Mouse (Mus musculus) splenic B cell, adult 2 months (primary cell): Measurements from ENCODE around the gene Drd5.

Experiments used
- DNase-seq: peaks from one replicate; pipeline ENCODE4 v3.0.0-alpha.2; 2011; ENCODE audit warnings: low read depth, low spot score
- H3K27me3 ChIP-seq: 2 replicates; pipeline ENCODE4 v1.6.1; 2012; ENCODE audit warnings: mild to moderate bottlenecking, low read length, moderate library complexity, mixed read lengths; ENCODE audit not compliant: control insufficient read depth, poor library complexity, insufficient read depth, severe bottlenecking
- H3K36me3 ChIP-seq: 2 replicates; pipeline ENCODE4 v1.6.1; 2012; ENCODE audit warnings: mild to moderate bottlenecking, low read length, moderate library complexity, mixed read lengths; ENCODE audit not compliant: control insufficient read depth, poor library complexity, insufficient read depth, severe bottlenecking

Drd5 gene

DNA sequence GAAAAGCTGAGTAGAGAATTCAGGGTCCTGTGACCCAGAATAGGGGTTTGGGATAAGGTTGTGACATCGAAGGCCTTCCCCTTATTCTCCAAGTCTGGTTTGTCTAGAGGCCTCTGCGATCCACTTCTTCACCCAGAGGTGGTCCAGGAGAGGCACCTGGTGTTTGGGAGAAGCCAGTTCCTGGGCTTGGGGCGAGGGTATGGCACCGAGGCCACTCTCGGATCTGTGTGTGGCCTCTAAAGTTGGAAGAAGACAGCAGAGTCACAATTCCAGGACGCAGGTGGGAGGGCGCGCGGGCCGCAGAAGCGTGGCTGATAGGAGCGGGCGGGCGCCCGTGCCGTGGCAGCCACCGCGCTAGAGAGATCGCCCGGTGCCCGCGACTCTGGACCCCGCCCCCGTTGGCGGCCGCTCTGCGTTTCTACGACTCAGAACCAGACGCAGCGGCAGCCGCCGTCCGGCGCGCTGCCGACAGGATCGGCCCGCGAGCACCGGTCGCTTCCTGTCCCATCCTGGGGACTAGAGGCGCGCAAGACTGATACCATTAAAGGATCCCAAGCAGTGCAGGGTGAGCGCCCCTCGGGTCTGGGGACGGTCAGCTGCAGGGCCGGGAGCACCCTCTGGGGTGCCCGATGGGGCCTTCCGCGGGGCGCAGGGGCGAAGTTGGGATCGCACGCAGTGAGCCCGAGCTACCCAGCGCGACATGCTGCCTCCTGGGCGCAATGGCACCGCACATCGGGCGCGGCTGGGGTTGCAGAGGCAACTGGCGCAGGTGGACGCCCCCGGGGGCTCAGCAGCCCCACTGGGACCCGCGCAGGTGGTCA is at the start of gene Drd5:
Gene Drd5 (plus strand): TSS at position 402 of the 821 bp plus-strand sequence.
- DNase-seq, result peak; percentile 1
- Histone ChIP-seq H3K36me3 (no peaks in the 10 kb centered on the region), H3K27me3 (no peaks in the 10 kb centered on the region; the same call in 1 of the 2 replicates)

DNA sequence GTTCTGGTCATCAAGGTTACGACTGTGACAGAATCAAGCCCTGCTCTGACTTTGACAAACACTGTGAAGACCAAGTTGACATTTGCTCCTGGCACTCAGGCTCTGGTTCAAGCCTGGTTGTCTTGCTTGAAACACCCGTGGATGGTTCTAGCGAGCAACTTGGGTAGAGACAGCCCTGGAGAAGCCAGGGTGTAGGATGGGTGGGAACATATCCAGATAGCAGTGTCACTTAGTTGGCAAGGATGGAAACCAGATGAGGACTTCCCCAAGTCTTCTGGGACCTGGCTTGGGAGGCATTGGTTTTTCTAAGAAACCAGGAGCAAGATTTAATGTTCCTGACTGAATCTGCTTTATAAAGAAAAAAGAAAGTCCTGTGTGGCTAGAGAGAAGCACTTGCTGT is 48.2 kb upstream of the Drd5 start:
- no peaks in the 10 kb centered on the region; the same call in 1 of the 2 replicates for H3K36me3 ChIP-seq
- H3K27me3 ChIP-seq, result no peaks in the 10 kb centered on the region
- no peak for DNase-seq

DNA sequence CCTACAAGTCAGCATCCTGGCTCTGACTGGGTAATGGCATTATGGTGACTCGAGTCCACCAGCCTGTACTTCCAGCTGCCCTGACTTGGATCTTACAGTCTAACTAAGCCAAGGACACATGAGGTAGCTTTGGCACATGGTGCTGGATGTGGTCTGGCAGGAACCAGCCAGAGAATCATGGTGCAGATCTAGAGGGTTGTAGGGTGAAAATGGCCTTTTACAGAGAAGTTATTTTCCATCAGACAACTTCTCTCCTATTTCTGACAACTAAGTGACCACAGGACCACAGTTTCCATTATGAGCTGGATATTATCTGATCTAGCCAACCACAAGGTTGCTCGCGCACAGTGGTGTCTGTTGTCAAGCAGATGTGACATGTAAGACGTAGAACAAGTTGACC is 45.3 kb upstream of the Drd5 start:
- Histone ChIP-seq H3K27me3 (no peaks in the 10 kb centered on the region), H3K36me3 (no peaks in the 10 kb centered on the region)
- DNase-seq, result no peak

DNA sequence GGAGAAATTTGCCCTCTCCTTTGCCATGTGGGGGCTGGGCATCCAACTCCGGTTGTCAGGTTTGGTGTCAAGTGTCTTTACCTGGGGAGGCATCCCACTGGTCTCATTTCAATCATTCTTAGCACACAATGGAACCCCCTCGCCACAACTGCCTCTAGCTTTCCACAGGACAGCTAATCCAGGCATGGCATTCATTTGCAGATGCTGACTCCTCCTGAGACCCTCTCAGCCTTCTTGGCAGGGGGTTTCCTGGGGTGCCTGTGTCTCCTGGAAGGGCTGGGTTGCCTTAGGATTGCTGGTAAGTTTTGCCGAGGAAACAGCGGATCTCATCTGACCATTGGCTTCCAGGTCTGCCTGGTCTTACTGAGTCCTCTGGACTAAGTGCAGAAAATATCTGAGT is 43.4 kb upstream of the Drd5 start, which contains the start of gene Otop1:
Gene Otop1 (plus strand): TSS at position 202 of the 400 bp plus-strand sequence.
- H3K27me3 ChIP-seq, result no peaks in the 10 kb centered on the region
- H3K36me3 ChIP-seq, result no peaks in the 10 kb centered on the region
- DNase-seq, result no peak

DNA sequence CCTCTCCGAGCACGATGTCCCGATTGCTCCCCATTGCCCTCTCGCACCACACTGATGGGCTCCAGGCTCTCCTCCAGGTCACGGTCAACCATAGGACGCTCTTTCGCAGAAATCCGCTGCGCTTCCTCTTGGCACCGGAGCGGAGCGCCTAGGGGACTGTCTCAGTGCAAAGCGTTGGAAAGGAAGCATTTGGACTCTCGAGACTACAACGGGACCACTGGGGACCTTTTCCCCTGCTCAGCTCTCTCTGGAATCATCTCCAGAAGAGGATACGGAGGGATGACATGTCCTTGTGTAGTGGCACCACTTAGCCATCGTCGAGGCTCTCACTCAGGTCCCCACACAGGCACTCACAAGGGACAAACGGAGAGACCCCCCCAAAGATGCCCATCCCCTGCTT is 42.7 kb upstream of the Drd5 start:
- Histone ChIP-seq H3K27me3 (no peaks in the 10 kb centered on the region), H3K36me3 (no peaks in the 10 kb centered on the region)
- no peak for DNase-seq

DNA sequence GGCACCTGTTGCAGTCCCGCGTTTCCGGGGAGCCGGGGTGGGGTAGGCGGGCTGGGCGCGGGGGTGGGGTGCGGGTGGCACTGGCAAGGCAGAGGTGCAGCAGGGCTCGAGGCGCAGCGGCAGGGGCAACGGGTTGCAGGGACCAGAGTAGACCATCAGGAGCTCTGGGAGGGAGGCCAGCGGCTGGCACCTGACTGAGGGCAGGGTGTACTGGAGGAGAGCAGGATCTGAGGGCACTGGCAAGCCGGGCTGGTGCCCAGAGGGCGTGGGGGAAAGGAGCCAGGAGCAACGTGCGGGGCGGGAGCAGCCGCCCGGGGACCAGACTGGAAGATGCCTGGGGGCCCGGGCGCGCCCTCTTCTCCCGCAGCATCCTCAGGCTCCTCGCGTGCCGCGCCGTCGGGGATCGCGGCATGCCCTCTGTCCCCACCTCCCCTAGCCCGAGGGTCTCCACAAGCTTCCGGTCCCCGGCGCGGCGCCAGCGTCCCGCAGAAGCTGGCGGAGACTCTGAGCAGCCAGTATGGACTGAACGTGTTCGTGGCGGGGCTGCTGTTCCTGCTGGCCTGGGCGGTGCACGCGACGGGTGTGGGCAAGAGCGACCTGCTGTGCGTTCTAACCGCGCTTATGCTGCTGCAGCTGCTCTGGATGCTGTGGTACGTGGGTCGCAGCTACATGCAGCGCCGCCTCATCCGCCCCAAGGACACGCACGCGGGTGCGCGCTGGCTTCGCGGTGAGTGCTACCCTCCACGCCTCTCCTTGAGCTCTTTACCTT is 41.9 kb upstream of the Drd5 start:
- DNase-seq, result no peak
- no peaks in the 10 kb centered on the region for H3K36me3 ChIP-seq

DNA sequence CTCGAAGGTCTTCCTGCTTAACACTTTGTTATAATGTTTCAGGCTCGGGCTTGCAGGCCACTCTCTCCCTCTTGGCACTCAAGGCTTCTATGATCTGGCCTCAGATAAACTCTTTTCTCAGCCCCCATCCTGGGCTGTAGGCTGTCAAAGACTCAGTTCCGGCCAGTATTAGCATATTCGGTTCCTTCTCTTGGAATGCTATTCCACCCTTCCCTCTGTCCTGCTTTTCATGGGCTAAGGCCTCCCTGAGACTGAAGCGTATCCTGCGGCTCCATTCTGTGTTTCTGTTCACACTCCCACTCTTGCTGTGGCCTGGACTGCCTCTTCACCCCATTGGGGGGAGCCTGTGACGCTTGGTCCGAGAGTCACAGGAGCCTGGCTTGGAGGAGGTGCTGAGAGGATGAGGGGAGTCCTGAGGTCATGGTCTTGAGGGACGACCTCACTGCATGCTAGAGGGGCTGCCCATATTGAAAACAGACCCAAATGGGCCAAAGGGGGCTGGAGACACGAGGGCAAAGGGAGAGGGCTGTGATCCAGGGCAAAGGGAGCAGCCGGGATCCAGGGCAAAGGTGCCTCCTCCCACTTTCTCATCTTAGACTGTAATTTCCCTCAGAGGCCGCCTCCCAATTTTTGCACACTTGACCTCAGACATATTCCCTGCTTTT is 41.1 kb upstream of the Drd5 start:
- no peak for DNase-seq
- no peaks in the 10 kb centered on the region for H3K27me3 ChIP-seq
- no peaks in the 10 kb centered on the region for H3K36me3 ChIP-seq

More for the DNA sequence above, 41.9 kb upstream of the Drd5 start:
- no peaks in the 10 kb centered on the region for H3K27me3 ChIP-seq

DNA sequence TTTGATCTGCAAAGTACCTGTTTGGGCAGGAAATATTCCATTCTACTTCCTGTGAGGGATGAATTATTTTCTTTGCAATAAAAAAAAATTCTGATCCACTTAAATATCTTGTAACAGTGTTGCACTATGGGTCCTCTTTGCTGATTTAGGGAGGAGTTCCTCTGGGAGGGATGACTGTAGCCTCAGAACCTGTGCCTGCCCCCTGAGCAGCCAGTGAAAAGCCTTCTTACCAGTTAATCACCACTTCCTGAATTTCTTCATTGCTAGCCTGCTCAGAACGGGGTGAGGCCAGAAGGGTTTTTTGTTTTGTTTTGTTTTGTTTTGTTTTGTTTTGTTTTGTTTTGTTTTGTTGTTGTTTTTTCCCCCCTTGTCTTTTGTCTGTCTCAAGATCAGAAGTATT is 39.1 kb upstream of the Drd5 start:
- no peaks in the 10 kb centered on the region for H3K36me3 ChIP-seq
- DNase-seq, result no peak
- no peaks in the 10 kb centered on the region for H3K27me3 ChIP-seq

DNA sequence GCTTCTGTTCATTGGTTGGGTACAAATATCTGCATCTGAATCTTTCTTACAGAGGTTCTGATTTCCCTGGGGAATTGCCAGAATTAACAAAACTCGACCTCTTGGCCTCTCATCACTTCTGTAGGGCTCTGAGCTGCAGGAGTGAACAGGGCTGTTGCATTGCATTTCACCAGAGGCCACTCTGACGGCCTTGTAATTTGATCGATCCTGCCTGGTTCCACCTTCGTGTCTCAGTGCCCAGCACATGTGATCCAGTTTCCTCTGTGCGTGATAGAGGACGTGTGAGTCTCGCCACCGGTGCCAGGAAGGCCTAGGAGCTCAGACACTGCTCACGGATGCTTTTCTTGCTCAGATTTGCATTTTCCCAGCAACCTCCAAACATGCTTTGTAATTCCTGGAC is 33.4 kb upstream of the Drd5 start:
- DNase-seq, result no peak
- H3K27me3 ChIP-seq, result no peaks in the 10 kb centered on the region
- no peaks in the 10 kb centered on the region for H3K36me3 ChIP-seq

DNA sequence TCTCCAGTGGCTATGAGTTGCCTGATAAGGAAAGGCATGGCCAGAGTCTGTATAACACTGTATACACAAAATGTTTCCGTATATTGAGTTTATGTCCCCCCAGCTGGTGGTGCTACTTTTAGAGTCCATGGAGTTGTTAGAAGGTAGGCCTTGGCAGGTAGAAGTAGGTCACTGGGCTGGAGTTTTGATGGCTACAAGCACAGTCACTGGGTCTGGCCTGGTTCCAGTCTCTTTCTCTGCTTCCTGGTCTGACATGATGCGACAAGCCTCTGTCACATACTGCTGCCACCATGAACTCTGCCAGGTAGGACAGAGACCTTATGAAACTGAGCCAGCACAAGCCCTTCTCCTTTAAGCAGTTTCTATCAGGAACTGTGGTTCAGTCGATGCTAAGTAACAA is 30.7 kb upstream of the Drd5 start:
- H3K36me3 ChIP-seq, result no peaks in the 10 kb centered on the region
- DNase-seq, result no peak
- H3K27me3 ChIP-seq, result no peaks in the 10 kb centered on the region

DNA sequence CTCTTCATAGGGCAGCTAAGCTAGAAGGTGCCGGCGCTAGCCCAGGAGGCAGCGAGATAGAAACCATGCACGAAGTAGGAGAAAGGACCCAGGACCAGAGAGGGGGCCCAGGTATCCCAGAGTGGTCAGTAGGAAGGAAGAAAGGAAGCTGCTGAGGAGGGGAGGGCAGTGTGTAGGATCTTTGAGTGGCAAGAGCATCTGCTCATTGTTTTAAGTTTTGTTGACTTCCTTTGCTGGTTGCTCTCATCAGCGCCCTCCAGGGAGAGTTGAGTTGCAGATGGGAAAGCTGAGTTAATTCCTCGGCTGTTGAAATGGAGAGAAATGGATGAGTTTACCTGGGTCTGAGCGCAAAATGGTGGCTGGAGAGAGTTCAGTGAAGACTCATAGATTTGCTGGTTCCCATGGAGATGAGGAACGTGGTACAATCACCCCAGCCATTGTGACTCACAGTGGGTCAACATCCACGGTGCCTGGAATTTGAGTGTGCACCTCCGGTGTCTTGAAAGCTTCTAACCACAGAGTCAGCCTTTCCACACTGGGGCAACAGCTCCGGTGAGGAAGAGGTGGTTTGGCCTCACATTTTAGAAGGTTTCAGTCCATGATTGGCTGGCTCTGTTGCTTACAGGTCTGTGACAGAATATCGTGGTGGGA is 17.3 kb upstream of the Drd5 start:
- Histone ChIP-seq H3K36me3 (no peaks in the 10 kb centered on the region), H3K27me3 (no peaks in the 10 kb centered on the region)

DNA sequence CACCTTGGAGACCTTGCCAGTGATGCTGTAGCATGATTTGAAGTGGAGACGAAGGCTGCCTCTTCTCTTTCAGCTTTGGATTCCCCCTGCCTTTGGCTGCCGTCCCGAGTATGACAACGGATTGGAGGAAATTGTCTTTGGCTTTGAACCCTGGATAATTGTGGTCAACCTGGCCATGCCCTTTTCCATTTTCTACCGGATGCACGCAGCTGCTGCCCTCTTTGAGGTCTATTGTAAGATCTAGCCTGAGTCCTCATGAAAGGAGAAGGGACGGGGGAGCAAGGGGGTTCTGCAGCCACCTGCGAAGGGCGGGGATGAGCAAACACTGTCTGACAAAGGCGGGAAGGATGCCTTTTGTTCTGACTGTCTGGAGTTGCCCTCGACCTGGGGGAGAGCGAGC is 16.5 kb upstream of the Drd5 start:
- H3K27me3 ChIP-seq, result no peaks in the 10 kb centered on the region
- DNase-seq, result no peak

More for the DNA sequence above, 17.3 kb upstream of the Drd5 start:
- DNase-seq, result no peak

DNA sequence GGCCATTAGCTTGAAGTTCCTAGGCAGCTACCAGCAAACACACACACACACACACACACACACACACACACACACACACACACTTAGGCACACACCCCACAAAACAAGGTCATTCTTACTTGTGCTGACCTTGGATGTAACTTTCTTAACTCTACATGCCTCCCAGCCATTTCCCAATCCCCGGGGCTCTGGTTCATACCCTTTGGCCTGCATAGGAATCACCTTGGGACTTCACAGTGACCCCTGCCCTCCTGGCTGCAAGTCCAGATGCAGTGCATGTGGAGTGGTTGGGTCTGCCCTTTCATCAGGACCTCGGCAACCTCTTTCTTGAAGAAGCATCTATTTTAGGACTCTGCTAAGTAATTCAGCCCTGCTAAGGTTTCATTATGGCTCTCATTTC is 13.9 kb upstream of the Drd5 start:
- DNase-seq, result no peak
- Histone ChIP-seq H3K36me3 (no peaks in the 10 kb centered on the region), H3K27me3 (no peaks in the 10 kb centered on the region)

More for the DNA sequence above, 16.5 kb upstream of the Drd5 start:
- H3K36me3 ChIP-seq, result no peaks in the 10 kb centered on the region

DNA sequence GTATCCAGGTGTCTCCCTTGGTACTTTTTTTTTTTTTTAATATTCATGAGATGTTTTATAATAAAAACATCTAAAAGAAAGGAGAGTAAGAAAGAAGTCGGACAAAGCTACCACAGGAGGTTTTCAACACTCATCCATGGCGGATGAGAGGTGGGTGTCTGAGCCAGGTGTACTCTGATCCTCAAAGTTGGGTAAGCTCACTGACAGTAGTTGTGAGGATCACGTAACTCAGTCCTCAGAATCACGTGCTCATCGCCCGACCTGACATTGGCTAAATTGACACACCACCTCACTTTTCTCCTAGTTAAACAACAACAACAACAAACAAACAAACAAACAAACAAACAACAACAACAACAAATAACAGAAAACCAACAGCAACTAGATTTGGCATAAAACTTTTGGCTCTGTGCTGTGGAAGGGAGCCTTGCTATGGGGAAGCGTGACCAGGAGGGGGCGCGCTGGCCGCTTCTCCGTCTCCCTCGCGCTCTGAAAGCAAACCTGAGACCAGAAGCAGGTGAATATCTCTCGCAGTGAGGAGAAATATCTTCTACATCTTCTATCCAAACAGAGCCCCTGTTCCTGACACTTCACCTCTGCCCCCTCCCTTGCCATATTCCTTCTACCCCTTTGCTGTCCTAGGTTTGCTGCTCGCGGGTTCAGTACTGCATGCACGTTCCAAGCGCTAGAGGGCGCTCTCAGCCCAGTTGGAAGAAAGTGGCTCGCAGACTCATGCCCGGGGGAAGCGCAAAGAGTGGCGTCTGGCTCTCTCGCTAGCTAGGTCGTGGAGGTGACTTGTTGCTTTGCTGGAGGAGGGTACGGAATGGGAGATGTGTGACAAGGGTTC is 11.7 kb upstream of the Drd5 start:
- DNase-seq, result peak; percentile 91
- Histone ChIP-seq H3K27me3 (no peaks in the 10 kb centered on the region), H3K36me3 (no peaks in the 10 kb centered on the region)
